Comparison of ENCODE assay signal across 25 mouse cellular contexts in genomic region chr5:50915176-50915792, GRCm38 (mm10).
DNase-seq lines count a peak whose midpoint lies in the region; ATAC-seq and TF ChIP-seq lines count a peak whose summit lies in the region.
"Had no signal": no experiment of that assay in that cellular context is flagged by ENCODE, and none has a peak within 500 bp of the region (broad histone marks: within the 10 kb centered on the region; RNA-seq: fewer than 3 reads in every experiment).

No protein-coding gene starts in this region.

- DNase-seq in kidney, adult 2 months = peak; percentile 3
- DNase-seq in kidney, postnatal 4 days = no peak
- peak; percentile 33 for DNase-seq in kidney, postnatal 0 days (ENCODE audit: low spot score)
- no peak for DNase-seq in kidney, adult 18-20 months
- DNase-seq in cerebellum, postnatal 10 days = no peak
- DNase-seq in adrenal gland, postnatal 25 days = no peak
- DNase-seq: adrenal gland, postnatal 14 days; B cell, adult 2 months; cerebellum, adult 18-20 months; cerebellum, adult 9-11 months; embryo, embryonic 11 days; gastrocnemius, postnatal 10 days; heart, adult 18-20 months; heart, postnatal 10 days; heart, postnatal 4 days had no signal

- TF ChIP-seq POLR2A in kidney, adult 2 months (IDR thresholded peaks at IDR 0.05; ENCODE audit: low read depth, low read length) = no peak

- H3K4me1 ChIP-seq in kidney, adult 2 months (ENCODE audit: control insufficient read depth, insufficient read depth, low read length) = no peaks in the 10 kb centered on the region; the same call in 1 of the 2 replicates
- H3K4me1 ChIP-seq in kidney, postnatal 0 days (replicated peaks; ENCODE audit: insufficient read depth, low read length) = no peaks in the 10 kb centered on the region
- 0 out of 2 replicates have a peak, but pooled peaks cover 2% of the 10 kb centered on the region for H3K4me1 ChIP-seq in intestine, embryonic 16.5 days (ENCODE audit: control insufficient read depth, insufficient read depth, low read length)
- H3K4me1 ChIP-seq: embryonic facial prominence, embryonic 15.5 days; heart, embryonic 10.5 days; hindbrain, embryonic 12.5 days had no signal

- H3K36me3 ChIP-seq in kidney, adult 2 months (ENCODE audit: control insufficient read depth, insufficient read depth, low read length) = no peaks in the 10 kb centered on the region
- H3K36me3 ChIP-seq in kidney, postnatal 0 days (ENCODE audit: insufficient read depth, low read length) = no peaks in the 10 kb centered on the region
- H3K36me3 ChIP-seq in intestine, embryonic 16.5 days (ENCODE audit: control insufficient read depth, insufficient read depth, low read length) = no peaks in the 10 kb centered on the region
- H3K36me3 ChIP-seq: embryonic facial prominence, embryonic 15.5 days; forebrain, embryonic 15.5 days; G1E; heart, embryonic 10.5 days; hindbrain, embryonic 12.5 days had no signal

- 26% methylated on average over 3 of the region's 3 CpGs for WGBS in kidney, adult 2 months
- WGBS in kidney, postnatal 0 days = 53% methylated on average over 3 of the region's 3 CpGs
- 42% methylated on average over 3 of the region's 3 CpGs for WGBS in intestine, embryonic 16.5 days

- H3K4me2 ChIP-seq in kidney, postnatal 0 days (ENCODE audit: low read length) = no peak overlapping the region
- H3K4me2 ChIP-seq in intestine, embryonic 16.5 days (ENCODE audit: low read depth, low read length) = no peak overlapping the region
- H3K4me2 ChIP-seq: embryonic facial prominence, embryonic 15.5 days; forebrain, embryonic 15.5 days; hindbrain, embryonic 12.5 days had no signal

- TF ChIP-seq CTCF in kidney, adult 2 months (conservative IDR thresholded peaks at IDR 0.05; ENCODE audit: insufficient read depth, insufficient read length, low read depth, low read length) = no peak
- no peak for TF ChIP-seq CTCF in kidney, postnatal 0 days (IDR thresholded peaks at IDR 0.05; ENCODE audit: low read depth)

- H3K9ac ChIP-seq in kidney, postnatal 0 days (ENCODE audit: low read depth, low read length) = no peak overlapping the region
- no peak overlapping the region for H3K9ac ChIP-seq in intestine, embryonic 16.5 days (ENCODE audit: low read depth, low read length)
- H3K9ac ChIP-seq: embryonic facial prominence, embryonic 15.5 days; forebrain, embryonic 15.5 days; hindbrain, embryonic 12.5 days had no signal

- H3K27ac ChIP-seq in kidney, adult 2 months (ENCODE audit: insufficient read depth, low read depth, low read length) = no peak overlapping the region
- H3K27ac ChIP-seq in kidney, postnatal 0 days = no peak overlapping the region
- 0 out of 2 replicates have a peak overlapping the region, but pooled peaks have one; percentile 72 for H3K27ac ChIP-seq in intestine, embryonic 16.5 days (ENCODE audit: low read length)
- H3K27ac ChIP-seq: embryonic facial prominence, embryonic 15.5 days; forebrain, embryonic 15.5 days; heart, embryonic 10.5 days; hindbrain, embryonic 12.5 days had no signal

- no peak overlapping the region for H3K4me3 ChIP-seq in kidney, adult 2 months (ENCODE audit: insufficient read depth, low read depth, low read length)
- no peak overlapping the region for H3K4me3 ChIP-seq in kidney, postnatal 0 days (replicated peaks; ENCODE audit: low read depth, low read length)
- no peak overlapping the region for H3K4me3 ChIP-seq in intestine, embryonic 16.5 days (ENCODE audit: low read length)
- H3K4me3 ChIP-seq: embryonic facial prominence, embryonic 15.5 days; erythroblast, embryonic 14.5 days; forebrain, embryonic 15.5 days; heart, embryonic 10.5 days; hindbrain, embryonic 12.5 days had no signal

- no peaks in the 10 kb centered on the region for H3K27me3 ChIP-seq in kidney, adult 2 months (replicated peaks; ENCODE audit: control insufficient read depth, insufficient read depth, low read length)
- H3K27me3 ChIP-seq in kidney, postnatal 0 days (ENCODE audit: insufficient read depth, low read length) = no peaks in the 10 kb centered on the region
- H3K27me3 ChIP-seq in intestine, embryonic 16.5 days (replicated peaks; ENCODE audit: control insufficient read depth, insufficient read depth, low read length) = no peaks in the 10 kb centered on the region
- H3K27me3 ChIP-seq: embryonic facial prominence, embryonic 15.5 days; forebrain, embryonic 15.5 days; hindbrain, embryonic 12.5 days had no signal

- H3K9me3 ChIP-seq in kidney, postnatal 0 days (replicated peaks; ENCODE audit: low read length) = no peaks in the 10 kb centered on the region
- H3K9me3 ChIP-seq in intestine, embryonic 16.5 days (ENCODE audit: control insufficient read depth, low read length) = no peaks in the 10 kb centered on the region
- H3K9me3 ChIP-seq: embryonic facial prominence, embryonic 15.5 days; forebrain, embryonic 15.5 days; G1E; heart, embryonic 10.5 days; hindbrain, embryonic 12.5 days had no signal

- no peak for ATAC-seq in kidney, postnatal 0 days (replicated peaks; ENCODE audit: low FRiP score, low read depth)
- peak; percentile 93 for ATAC-seq in intestine, embryonic 16.5 days
- ATAC-seq: activated CD4-positive, CD25-positive, alpha-beta regulatory T cell, adult 4 months; CD4-positive, CD25-positive, alpha-beta regulatory T cell, adult 4 months; forebrain, embryonic 15.5 days; hindbrain, embryonic 16.5 days had no signal

Comparison
In these comparisons a context has a peak if more than half of its experiments do, and no peak if none do; other contexts are left out.
1. DNase-seq: peak in kidney, adult 2 months (single experiment) and kidney, postnatal 0 days (single experiment); none in kidney, postnatal 4 days (0 of 2), kidney, adult 18-20 months (single experiment), cerebellum, postnatal 10 days (0 of 2) and adrenal gland, postnatal 25 days (single experiment).